Mouse (Mus musculus) ES-Bruce4 (cell line): ENCODE data around the gene Tiam1. TPM values are rescaled to one million over a fixed set of nuclear protein-coding genes. Genes with fewer than 3 reads are reported as not detected.

Source experiments
- H3K27ac ChIP-seq: 2 replicates; pipeline ENCODE4 v1.5.1; 2012; ENCODE audit warnings: low read length, inconsistent platforms; ENCODE audit not compliant: insufficient read depth
- H3K27me3 ChIP-seq: 2 replicates; pipeline ENCODE4 v1.6.1; 2012; ENCODE audit warnings: mild to moderate bottlenecking, low read length, inconsistent platforms; ENCODE audit not compliant: control insufficient read depth, poor library complexity, insufficient read depth, severe bottlenecking
- H3K36me3 ChIP-seq: 2 replicates; pipeline ENCODE4 v1.6.1; 2012; ENCODE audit warnings: inconsistent platforms, mild to moderate bottlenecking, low read length, moderate library complexity; ENCODE audit not compliant: control insufficient read depth, poor library complexity, insufficient read depth, severe bottlenecking
- H3K4me1 ChIP-seq: one replicate; pipeline ENCODE4 v1.8.1; 2011; ENCODE audit warnings: low read length; ENCODE audit not compliant: control insufficient read depth, insufficient read depth
- H3K4me3 ChIP-seq: 2 replicates; pipeline ENCODE4 v1.5.1; 2011; ENCODE audit warnings: low read depth, mild to moderate bottlenecking, low read length
- H3K9ac ChIP-seq: 2 replicates; pipeline ENCODE4 v1.6.1; 2012; ENCODE audit warnings: low read depth, mild to moderate bottlenecking, inconsistent platforms; ENCODE audit not compliant: poor library complexity, severe bottlenecking
- H3K9me3 ChIP-seq: replicated peaks from 2 replicates; pipeline ENCODE4 v1.6.1; 2012; ENCODE audit warnings: mild to moderate bottlenecking, low read length, inconsistent platforms; ENCODE audit not compliant: control insufficient read depth, poor library complexity, insufficient read depth, severe bottlenecking
- CTCF ChIP-seq: IDR thresholded peaks from one replicate; pipeline ENCODE4 v1.8.1; 2011; ENCODE audit warnings: low read depth, low read length
- EP300 ChIP-seq: IDR thresholded peaks from 2 replicates; pipeline ENCODE4 v1.6.1; 2011; ENCODE audit warnings: low read depth, low read length; ENCODE audit not compliant: insufficient read depth
- POLR2A ChIP-seq: IDR thresholded peaks from one replicate; pipeline ENCODE4 v1.8.1; 2011; ENCODE audit warnings: low read length; ENCODE audit not compliant: insufficient read depth
- polyA plus RNA-seq: library from polyadenylated mRNA; stranded (reverse); fragments of >200 nt; gene quantifications from 2 replicates; pipeline ENCODE4 v1.2.4, GENCODE M21; 2011; ENCODE audit warnings: low read depth; ENCODE audit not compliant: missing spikeins, insufficient read depth, insufficient read length

The Tiam1 gene
- polyA plus RNA-seq, 1 experiment, result 24.4 TPM

GRCm38 (mm10) chr16:90128361-90128760, 15.2 kb downstream of the Tiam1 start:
- Histone ChIP-seq H3K27me3 (no peaks in the 10 kb centered on the region), H3K4me3 (no peak overlapping the region), H3K9me3 (no peaks in the 10 kb centered on the region), H3K9ac (no peak overlapping the region), H3K4me1 (peaks cover 4% of the 10 kb centered on the region), H3K36me3 (no peaks in the 10 kb centered on the region), H3K27ac (no peak overlapping the region)
- TF ChIP-seq EP300 (no peak), POLR2A (no peak), CTCF (no peak)

DNA sequence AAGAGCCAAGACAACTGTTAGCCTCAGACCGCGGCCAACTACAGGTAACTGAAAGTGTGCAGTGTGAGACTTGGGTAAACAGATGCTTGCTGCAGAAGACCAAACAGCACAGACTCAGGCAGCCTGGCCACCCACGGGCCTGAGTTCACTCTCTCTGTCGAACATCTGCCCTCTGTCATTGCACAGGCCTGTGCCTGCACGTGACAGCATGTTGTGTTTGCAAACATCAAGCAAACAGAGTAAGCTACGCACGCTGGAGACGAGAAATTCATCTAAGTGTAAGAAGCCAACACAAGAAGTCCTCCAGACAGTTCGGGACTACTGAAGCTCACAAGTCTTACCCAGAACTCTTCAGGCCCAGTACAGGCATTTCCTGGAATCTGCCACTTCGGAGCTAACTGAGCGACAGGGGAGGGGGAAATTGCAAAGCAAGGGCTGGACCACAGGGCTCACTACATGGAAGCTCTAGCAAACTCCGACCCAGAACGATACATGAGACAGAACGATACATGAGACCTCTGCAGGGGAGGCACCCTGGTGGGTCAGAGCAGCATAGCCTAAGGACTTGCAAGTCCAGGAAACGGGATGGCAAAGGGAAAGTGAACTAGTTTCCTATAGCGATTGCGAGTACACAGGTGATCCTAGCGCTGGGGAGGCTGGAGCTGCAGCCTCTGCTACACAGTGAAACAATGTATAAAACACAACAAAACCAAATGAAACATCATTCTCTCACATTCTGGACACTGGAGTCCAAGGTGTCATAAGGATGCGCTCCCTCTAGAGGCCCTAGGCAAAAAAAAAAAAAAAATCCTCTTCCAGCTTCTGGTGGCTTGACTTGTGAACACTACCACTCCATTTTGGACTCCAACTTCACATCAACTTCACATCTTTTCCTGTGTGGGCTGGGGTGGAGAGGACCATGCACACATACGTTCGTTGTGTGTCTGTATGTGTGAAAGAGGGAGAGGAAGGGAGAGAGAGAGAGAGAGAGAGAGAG, 18.0 kb downstream of the Tiam1 start:
- TF ChIP-seq POLR2A (no peak), CTCF (no peak), EP300 (no peak)
- H3K27ac ChIP-seq, result no peak overlapping the region
- H3K9me3 ChIP-seq, result no peaks in the 10 kb centered on the region
- H3K9ac ChIP-seq, result no peak overlapping the region
- no peaks in the 10 kb centered on the region for H3K27me3 ChIP-seq
- no peak overlapping the region for H3K4me3 ChIP-seq
- peaks cover 8% of the 10 kb centered on the region for H3K4me1 ChIP-seq
- no peaks in the 10 kb centered on the region for H3K36me3 ChIP-seq

DNA sequence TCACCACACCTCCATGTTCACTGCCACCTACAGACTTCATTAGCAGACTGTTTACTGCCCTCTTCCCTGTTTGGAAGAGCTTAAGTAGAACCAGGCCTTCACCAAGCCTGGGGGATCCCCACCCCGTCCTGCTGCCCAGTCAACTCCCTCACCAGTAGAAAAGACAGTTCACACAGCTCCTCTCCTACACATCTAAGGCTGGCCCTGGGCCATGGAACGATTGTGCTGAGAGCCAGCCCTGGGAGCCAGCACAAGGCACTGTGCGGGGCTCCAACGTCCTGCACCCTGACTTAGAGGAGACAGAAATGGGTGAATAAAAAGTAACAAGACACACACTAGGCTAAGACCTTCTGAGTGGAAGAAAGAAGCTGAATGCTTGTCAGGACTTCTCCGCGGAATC, 20.5 kb downstream of the Tiam1 start:
- H3K4me1 ChIP-seq, result peaks cover 8% of the 10 kb centered on the region
- H3K27ac ChIP-seq, result no peak overlapping the region
- H3K27me3 ChIP-seq, result no peaks in the 10 kb centered on the region

DNA sequence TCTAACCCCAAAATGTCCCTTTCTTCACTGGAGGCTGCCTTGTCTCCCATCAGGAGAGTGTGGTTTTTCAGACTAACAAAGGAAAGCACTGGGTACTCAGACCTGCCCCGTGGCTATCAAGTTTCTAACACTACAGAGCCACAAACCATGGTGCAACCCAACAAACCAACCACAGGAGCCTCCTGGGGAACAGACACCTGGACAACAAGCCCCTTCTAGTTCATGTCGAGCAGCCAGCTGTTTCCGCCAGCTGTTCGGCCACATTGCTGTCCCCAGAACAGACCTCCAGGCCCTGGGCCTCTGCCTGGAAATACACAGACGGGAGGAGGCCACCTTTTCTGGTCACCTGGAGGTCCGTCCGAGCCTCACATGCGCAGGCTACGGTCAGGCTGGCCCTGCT, 21.1 kb downstream of the Tiam1 start:
- Histone ChIP-seq H3K4me3 (no peak overlapping the region), H3K9ac (no peak overlapping the region), H3K36me3 (no peaks in the 10 kb centered on the region), H3K27me3 (no peaks in the 10 kb centered on the region), H3K4me1 (peaks cover 8% of the 10 kb centered on the region), H3K9me3 (no peaks in the 10 kb centered on the region; the same call in 1 of the 2 replicates), H3K27ac (no peak overlapping the region)
- TF ChIP-seq POLR2A, result no peak
- no peak for TF ChIP-seq CTCF
- no peak for TF ChIP-seq EP300

More for the DNA sequence above, 20.5 kb downstream of the Tiam1 start:
- no peak overlapping the region for H3K9ac ChIP-seq
- no peak overlapping the region for H3K4me3 ChIP-seq
- H3K9me3 ChIP-seq, result no peaks in the 10 kb centered on the region; the same call in 1 of the 2 replicates
- H3K36me3 ChIP-seq, result no peaks in the 10 kb centered on the region
- TF ChIP-seq CTCF (no peak), EP300 (no peak), POLR2A (no peak)

DNA sequence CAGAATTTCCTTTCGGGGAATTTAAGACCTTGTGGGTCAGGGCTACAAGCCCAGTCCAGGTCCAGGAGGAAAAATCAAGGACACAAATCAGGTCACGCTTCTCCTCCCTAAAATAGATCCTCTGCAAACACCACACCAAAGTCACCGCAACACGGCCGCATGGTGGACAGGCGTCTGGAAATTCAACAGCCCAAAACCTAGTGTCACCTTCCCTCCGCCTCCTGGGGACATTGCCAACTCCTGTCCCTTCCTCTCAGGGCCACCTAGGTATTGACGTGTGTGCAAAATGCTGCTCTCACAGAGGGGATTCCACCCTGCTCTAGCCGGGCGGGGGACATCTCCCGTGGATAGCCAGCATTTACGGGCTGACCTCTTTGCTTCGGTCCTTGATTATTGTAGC, 21.8 kb downstream of the Tiam1 start:
- Histone ChIP-seq H3K36me3 (no peaks in the 10 kb centered on the region), H3K4me1 (peaks cover 8% of the 10 kb centered on the region), H3K9ac (no peak overlapping the region), H3K9me3 (no peaks in the 10 kb centered on the region; the same call in 1 of the 2 replicates), H3K27me3 (no peaks in the 10 kb centered on the region), H3K4me3 (no peak overlapping the region), H3K27ac (no peak overlapping the region)
- TF ChIP-seq EP300, result no peak
- no peak for TF ChIP-seq CTCF
- no peak for TF ChIP-seq POLR2A

DNA sequence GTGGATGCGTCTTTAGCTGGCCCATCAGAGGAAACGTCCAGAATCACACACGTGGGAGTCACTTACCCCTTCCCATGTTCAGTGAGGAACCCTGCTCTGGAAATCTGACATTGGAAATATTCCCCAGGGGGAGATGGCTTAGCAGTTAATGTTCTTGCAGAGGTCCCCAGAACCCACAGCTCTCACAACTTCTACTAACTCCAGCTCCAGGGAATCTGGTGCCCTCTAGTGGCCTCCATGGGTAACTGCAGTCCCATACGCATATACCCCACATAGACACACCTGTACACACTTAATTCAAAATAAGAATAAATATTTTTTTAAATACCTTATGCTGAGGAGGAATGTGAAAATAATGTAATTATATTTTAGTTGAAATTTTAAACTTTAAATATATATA, 23.6 kb downstream of the Tiam1 start:
- no peak overlapping the region for H3K4me3 ChIP-seq
- TF ChIP-seq EP300, result no peak
- TF ChIP-seq CTCF, result peak; percentile 34

More for the DNA sequence above, 23.6 kb downstream of the Tiam1 start:
- H3K9me3 ChIP-seq, result no peaks in the 10 kb centered on the region; the same call in 1 of the 2 replicates
- H3K27ac ChIP-seq, result no peak overlapping the region
- no peaks in the 10 kb centered on the region for H3K36me3 ChIP-seq
- H3K4me1 ChIP-seq, result peaks cover 4% of the 10 kb centered on the region
- H3K9ac ChIP-seq, result no peak overlapping the region
- no peaks in the 10 kb centered on the region for H3K27me3 ChIP-seq
